Mouse (Mus musculus) left cerebral cortex, adult 2 months (tissue): ENCODE data around the gene Olfr809. TPM values are rescaled to one million over a fixed set of nuclear protein-coding genes. Genes with fewer than 3 reads are reported as not detected.

Experiments used
- DNase-seq, 2 experiments: peaks; one replicate each; pipeline ENCODE4 v3.0.0; 2021 to 2022; ENCODE audit warnings: low spot score in 2 of 2, mixed read lengths in 1 of 2; ENCODE audit errors: extremely low spot score in 1 of 2
- H3K27ac ChIP-seq: fragments of 200-600 bp; 2 replicates; pipeline ENCODE4 v1.8.1; 2022
- H3K4me3 ChIP-seq: fragments of 200-600 bp; 2 replicates; pipeline ENCODE4 v1.8.1; 2022
- CTCF ChIP-seq: fragments of 200-600 bp; IDR thresholded peaks from 2 replicates; pipeline ENCODE4 v1.8.1; 2022; ENCODE audit warnings: antibody characterized with exemption, mild to moderate bottlenecking, moderate library complexity
- intact Hi-C: fragments of 180-260 bp; cut with DNase I; formaldehyde crosslinking; loops from one replicate; pipeline ENCODE4 v1.15.1; 2025
- long read RNA-seq, 2 experiments: library from polyadenylated mRNA; stranded (forward); transcript quantifications; one replicate each; pipeline ENCODE4 v2.0.0; 2021; ENCODE audit warnings: borderline mapping rate in 2 of 2
- microRNA-seq, 2 experiments: library from miRNA; unstranded; fragments of <30 nt; microRNA quantifications; one replicate each; pipeline ENCODE4 v1.2.0; 2021
- total RNA-seq, 2 experiments: library from RNA; stranded (reverse); gene quantifications; 2 replicates each; pipeline ENCODE4 v1.2.3; 2021

The Olfr809 gene
- not detected for total RNA-seq
- long read RNA-seq, experiment 1 = 0 reads
- long read RNA-seq, experiment 2 = 0 reads

- Histone ChIP-seq H3K4me3 (no peak within 1 kb of the TSS), H3K27ac (no peak within 1 kb of the TSS)
- intact Hi-C loops = no loop called here
- TF ChIP-seq CTCF = no peak
- no peak for DNase-seq
Observed at GRCm38 (mm10) chr10:129774338-129774737, at the start of gene Olfr809. Gene Olfr809, plus strand, starts transcription at chr10:129774638.

DNA sequence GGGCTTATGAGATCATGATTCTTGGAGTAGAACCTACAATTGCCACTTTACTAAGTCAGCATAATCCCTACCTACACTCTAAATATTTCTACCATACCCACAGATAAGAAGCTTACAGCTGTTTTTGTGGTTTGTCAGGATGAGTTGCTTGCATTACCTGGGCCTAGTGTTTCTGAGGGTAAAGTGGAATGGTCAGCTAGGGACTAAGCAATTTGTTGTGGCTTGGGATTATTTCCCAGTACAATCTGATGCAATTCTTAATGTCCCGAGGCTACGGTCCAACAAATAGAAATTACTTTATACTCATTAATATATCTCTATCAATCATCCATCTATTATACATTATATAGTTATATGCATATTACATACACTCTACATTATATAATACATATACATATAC, 45.2 kb upstream of the Olfr809 start, which contains the start of gene Olfr805:
Gene Olfr805, minus strand, starts transcription at position 101 of the 400 bp plus-strand sequence.
- TF ChIP-seq CTCF = no peak
- Histone ChIP-seq H3K4me3 (no peak within 1 kb of the TSS), H3K27ac (no peak within 1 kb of the TSS)
- no peak for DNase-seq
- intact Hi-C loops = no loop called here

- intact Hi-C loops = no loop called here
- Histone ChIP-seq H3K27ac (no peak within 1 kb of the TSS), H3K4me3 (no peak within 1 kb of the TSS)
- DNase-seq = no peak
- no peak for TF ChIP-seq CTCF
Observed at GRCm38 (mm10) chr10:129741821-129742220, 32.6 kb upstream of the Olfr809 start, which contains the start of gene Olfr806. Gene Olfr806, minus strand, starts transcription at chr10:129741921.

GRCm38 (mm10) chr10:129757693-129758092, 16.7 kb upstream of the Olfr809 start, which contains the start of gene Olfr807:
Gene Olfr807, minus strand, starts transcription at chr10:129757793.
- no peak for DNase-seq
- no peak within 1 kb of the TSS for H3K4me3 ChIP-seq
- H3K27ac ChIP-seq = no peak within 1 kb of the TSS
- no peak for TF ChIP-seq CTCF
- intact Hi-C loops = no loop called here

DNA sequence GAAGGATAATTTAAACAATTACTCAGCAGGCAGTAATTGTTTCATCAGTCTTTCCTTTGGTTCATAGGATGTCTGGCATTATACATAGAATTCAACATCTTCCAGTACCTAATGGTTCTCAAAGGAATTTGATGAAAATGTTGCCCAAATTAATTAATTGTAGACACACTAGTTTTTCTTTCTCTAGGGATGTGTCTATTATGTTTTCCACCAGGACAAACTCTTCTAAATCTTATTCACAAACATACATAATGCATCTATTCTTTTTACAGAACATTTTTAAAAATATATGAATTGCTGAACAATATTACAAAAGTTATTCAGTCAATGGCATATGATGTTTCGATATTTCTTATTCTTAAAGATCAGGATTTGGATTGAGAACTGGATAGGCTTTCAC, 9.3 kb upstream of the Olfr809 start, which contains the start of gene Olfr808:
Gene Olfr808, plus strand, starts transcription at position 301 of the 400 bp plus-strand sequence.
- DNase-seq = no peak
- intact Hi-C loops = no loop called here
- no peak for TF ChIP-seq CTCF
- H3K27ac ChIP-seq = no peak within 1 kb of the TSS
- H3K4me3 ChIP-seq = no peak within 1 kb of the TSS

- no peak overlapping the region for H3K27ac ChIP-seq
- intact Hi-C loops = no loop called here
- H3K4me3 ChIP-seq = no peak overlapping the region
- no peak for DNase-seq
- no peak for TF ChIP-seq CTCF
Observed at GRCm38 (mm10) chr10:129778123-129778522, 3.7 kb downstream of the Olfr809 start.

DNA sequence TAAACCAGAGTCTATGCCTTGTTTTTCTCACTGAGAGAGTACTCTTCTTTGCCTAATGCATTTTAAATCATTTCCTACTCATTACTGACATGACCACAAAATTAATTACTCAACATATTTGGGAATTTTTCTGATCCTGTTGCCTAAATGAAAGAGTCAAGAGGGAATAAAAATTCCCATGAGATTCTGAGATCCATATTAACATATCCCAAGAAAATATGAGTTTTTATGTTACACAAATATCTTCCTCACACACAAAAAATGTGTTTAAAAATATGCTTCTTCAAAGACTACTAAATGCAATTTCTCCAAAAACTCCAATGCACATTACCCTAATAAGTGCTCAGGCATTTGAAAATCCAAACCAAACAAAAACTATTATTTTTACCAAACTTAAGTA, 20.4 kb downstream of the Olfr809 start, which contains the start of gene Olfr810:
Gene Olfr810, minus strand, starts transcription at position 101 of the 400 bp plus-strand sequence.
- Histone ChIP-seq H3K27ac (no peak within 1 kb of the TSS), H3K4me3 (no peak within 1 kb of the TSS)
- DNase-seq = no peak
- TF ChIP-seq CTCF = no peak
- intact Hi-C loops = no loop called here

GRCm38 (mm10) chr10:129804296-129804695, 29.9 kb downstream of the Olfr809 start, which contains the start of gene Olfr811:
Gene Olfr811, minus strand, starts transcription at chr10:129804396.
- intact Hi-C loops = no loop called here
- no peak for DNase-seq
- Histone ChIP-seq H3K27ac (no peak within 1 kb of the TSS), H3K4me3 (no peak within 1 kb of the TSS)
- no peak for TF ChIP-seq CTCF

Small RNAs within 50 kb of the gene (microRNA-seq; reads per million reads assigned to microRNA genes)
- 0 reads per million in 2 experiments for gene Gm24485

Other genes starting within 250 kb of the Olfr809 start
- not detected for gene Olfr792, start 235.5 kb upstream of the Olfr809 start, total RNA-seq
- not detected for gene Olfr794, start 207.0 kb upstream of the Olfr809 start, total RNA-seq
- not detected for gene Olfr796, start 162.1 kb upstream of the Olfr809 start, total RNA-seq
- not detected for gene Olfr798, start 146.7 kb upstream of the Olfr809 start, total RNA-seq
- gene Olfr799, start 137.2 kb upstream of the Olfr809 start, total RNA-seq = not detected
- gene Olfr800, start 116.9 kb upstream of the Olfr809 start, total RNA-seq = not detected
- gene Olfr801, start 100.8 kb upstream of the Olfr809 start, total RNA-seq = not detected
- gene Olfr802, start 86.5 kb upstream of the Olfr809 start, total RNA-seq = under 1 TPM in 1 of 2 experiments, not detected in 1; 0.11 TPM
- not detected for gene Olfr803, start 80.4 kb upstream of the Olfr809 start, total RNA-seq
- gene Olfr804, start 71.4 kb upstream of the Olfr809 start, total RNA-seq = not detected
- not detected for gene Olfr805, start 45.3 kb upstream of the Olfr809 start, total RNA-seq
- not detected for gene Olfr806, start 32.7 kb upstream of the Olfr809 start, total RNA-seq
- gene Olfr807, start 16.8 kb upstream of the Olfr809 start, total RNA-seq = not detected
- gene Olfr808, start 9.2 kb upstream of the Olfr809 start, total RNA-seq = not detected
- not detected for gene Olfr810, start 20.3 kb downstream of the Olfr809 start, total RNA-seq
- not detected for gene Olfr811, start 29.8 kb downstream of the Olfr809 start, total RNA-seq
- not detected for gene Olfr812, start 71.5 kb downstream of the Olfr809 start, total RNA-seq
- not detected for gene Olfr813, start 80.7 kb downstream of the Olfr809 start, total RNA-seq
- gene Olfr814, start 105.2 kb downstream of the Olfr809 start, total RNA-seq = not detected
- not detected for gene Olfr815, start 131.2 kb downstream of the Olfr809 start, total RNA-seq
- gene Olfr816, start 141.0 kb downstream of the Olfr809 start, total RNA-seq = not detected
- gene Olfr818, start 174.5 kb downstream of the Olfr809 start, total RNA-seq = not detected
- gene Olfr819, start 192.6 kb downstream of the Olfr809 start, total RNA-seq = not detected
- not detected for gene Olfr247, start 201.5 kb downstream of the Olfr809 start, total RNA-seq
- gene Gm10310, start 210.4 kb downstream of the Olfr809 start, total RNA-seq = not detected
- not detected for gene Olfr820, start 238.0 kb downstream of the Olfr809 start, total RNA-seq